Mouse (Mus musculus): ENCODE results near the gene Fbxo41. TPM values are rescaled to one million over a fixed set of nuclear protein-coding genes. Genes with fewer than 3 reads are reported as not detected.

The Fbxo41 gene
- polyA plus RNA-seq, 1 experiment from 2014 or later = 10.1 TPM

DNA sequence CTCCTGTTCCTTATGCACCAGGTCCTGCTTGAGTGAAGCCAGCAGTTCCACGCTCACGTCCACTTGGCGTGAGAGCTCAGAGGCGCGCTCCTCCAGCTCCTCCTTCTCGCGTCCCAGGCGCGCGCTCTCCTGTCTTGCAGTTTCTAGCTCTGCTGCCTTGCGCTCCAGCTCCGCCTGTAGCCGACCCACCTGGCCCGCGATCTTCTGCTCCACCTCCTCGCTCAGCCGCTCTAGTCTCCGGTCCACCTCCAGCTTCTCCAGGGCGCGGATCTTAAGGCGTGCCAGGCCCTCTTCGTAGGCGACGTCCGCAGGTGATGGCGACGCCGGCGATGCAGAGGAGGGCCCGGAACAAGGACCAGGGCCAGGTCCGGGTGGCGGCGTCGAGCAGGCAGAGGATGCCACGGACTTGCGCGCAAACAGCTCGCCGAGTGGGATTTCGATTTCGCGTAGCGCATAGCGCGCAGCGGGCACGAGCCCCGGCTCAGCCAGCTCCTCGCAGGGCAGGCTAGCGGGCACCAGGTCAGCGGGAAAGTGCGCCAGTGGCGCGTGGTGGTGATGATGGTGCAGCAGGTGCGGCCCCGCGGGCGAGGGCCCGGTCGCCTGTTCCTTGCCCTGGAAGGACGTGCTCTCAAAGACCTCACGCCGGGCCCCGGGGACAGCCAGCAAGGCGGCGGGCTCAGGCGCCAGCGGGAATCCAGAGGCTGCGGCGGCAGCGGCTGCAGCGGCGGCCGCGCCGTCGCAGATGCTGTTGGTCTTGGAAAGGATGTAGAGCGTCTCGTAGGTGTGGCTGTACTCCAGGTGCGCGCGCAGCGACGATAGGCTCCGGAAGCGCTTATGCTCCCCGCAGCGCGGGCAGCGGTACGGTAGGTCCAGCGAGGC, 18.7 kb downstream of the Fbxo41 start:
- Histone ChIP-seq H3K27me3 (ENCODE audit: control insufficient read depth, insufficient read depth, low read length) (peaks cover 35% of the 10 kb centered on the region), H3K9ac (replicated peaks; ENCODE audit: low read length) (peak overlapping the region; percentile 23; the same call in 1 of the 2 replicates), H3K36me3 (ENCODE audit: control insufficient read depth, insufficient read depth, low read length) (peaks cover 12% of the 10 kb centered on the region), H3K4me3 (replicated peaks; ENCODE audit: low read depth, low read length) (peak overlapping the region; percentile 33), H3K27ac (replicated peaks; ENCODE audit: low read depth, low read length) (no peak overlapping the region), H3K4me2 (ENCODE audit: low read length) (peak overlapping the region; percentile 55), H3K9me3 (ENCODE audit: control insufficient read depth, low read length) (no peaks in the 10 kb centered on the region), H3K4me1 (ENCODE audit: control insufficient read depth, insufficient read depth, low read length) (no peaks in the 10 kb centered on the region)
- ATAC-seq (ENCODE audit: low FRiP score, low TSS enrichment) (no peak), DNase-seq (peak; percentile 69)
- 4% methylated on average over 92 of the region's 92 CpGs for WGBS

DNA sequence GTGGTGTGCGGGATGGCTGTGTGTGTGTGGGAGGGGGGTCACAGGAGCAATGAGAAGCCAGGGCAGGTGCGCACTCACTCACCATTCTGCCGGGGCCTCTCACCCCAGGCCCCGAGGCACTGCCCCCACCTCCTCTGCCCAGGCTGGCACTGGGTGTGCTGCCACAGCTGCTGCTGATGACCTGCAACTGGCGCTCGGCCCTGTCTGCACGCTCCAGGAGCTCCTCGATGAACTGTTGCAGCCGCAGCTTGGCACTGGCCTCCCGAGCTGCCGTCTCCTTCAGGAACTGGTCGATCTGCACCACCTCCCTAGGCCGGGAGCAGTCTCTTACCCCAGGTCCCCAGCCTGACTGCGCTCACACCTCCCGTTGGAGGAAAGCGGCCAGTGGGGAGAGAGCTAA, 22.1 kb downstream of the Fbxo41 start:
- Histone ChIP-seq H3K36me3 (ENCODE audit: control insufficient read depth, insufficient read depth, low read length) (peaks cover 19% of the 10 kb centered on the region), H3K4me1 (ENCODE audit: control insufficient read depth, insufficient read depth, low read length) (no peaks in the 10 kb centered on the region), H3K4me2 (ENCODE audit: low read length) (no peak overlapping the region), H3K27me3 (ENCODE audit: control insufficient read depth, insufficient read depth, low read length) (peaks cover 24% of the 10 kb centered on the region), H3K9me3 (ENCODE audit: control insufficient read depth, low read length) (no peaks in the 10 kb centered on the region), H3K27ac (replicated peaks; ENCODE audit: low read depth, low read length) (no peak overlapping the region), H3K4me3 (replicated peaks; ENCODE audit: low read depth, low read length) (no peak overlapping the region), H3K9ac (replicated peaks; ENCODE audit: low read length) (no peak overlapping the region)
- 74% methylated on average over 16 of the region's 16 CpGs for WGBS
- ATAC-seq (ENCODE audit: low FRiP score, low TSS enrichment) (no peak; the same call in 1 of the 2 replicates), DNase-seq (no peak)

DNA sequence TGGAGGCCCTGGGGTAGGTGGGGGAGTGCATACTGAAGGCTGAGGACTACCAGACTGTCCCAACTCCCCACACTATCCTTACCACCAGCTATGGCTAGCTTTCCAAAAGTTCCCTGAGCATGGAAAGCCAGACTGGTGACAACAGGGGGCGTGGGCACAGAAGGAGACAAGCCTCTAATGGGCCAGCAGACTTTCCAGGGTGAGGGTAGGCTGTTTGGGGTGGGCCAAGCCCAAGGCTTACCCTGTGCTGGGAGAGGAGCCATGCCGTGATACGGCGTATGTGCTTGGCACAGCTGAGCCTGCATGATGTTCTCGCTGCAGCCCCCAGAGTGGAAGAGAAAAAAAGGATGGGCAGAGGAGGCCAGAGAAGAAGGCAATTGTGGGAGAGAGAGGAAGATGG, 22.8 kb downstream of the Fbxo41 start:
- no peaks in the 10 kb centered on the region for H3K9me3 ChIP-seq (ENCODE audit: control insufficient read depth, low read length)
- WGBS = 89% methylated on average over 5 of the region's 5 CpGs
- no peak overlapping the region; the same call in 1 of the 2 replicates for H3K9ac ChIP-seq (replicated peaks; ENCODE audit: low read length)
- ATAC-seq (ENCODE audit: low FRiP score, low TSS enrichment) = no peak; the same call in 1 of the 2 replicates
- H3K4me2 ChIP-seq (ENCODE audit: low read length) = no peak overlapping the region
- H3K27ac ChIP-seq (replicated peaks; ENCODE audit: low read depth, low read length) = no peak overlapping the region
- H3K27me3 ChIP-seq (ENCODE audit: control insufficient read depth, insufficient read depth, low read length) = peaks cover 17% of the 10 kb centered on the region
- H3K4me1 ChIP-seq (ENCODE audit: control insufficient read depth, insufficient read depth, low read length) = no peaks in the 10 kb centered on the region
- no peak for DNase-seq
- no peak overlapping the region for H3K4me3 ChIP-seq (replicated peaks; ENCODE audit: low read depth, low read length)
- H3K36me3 ChIP-seq (ENCODE audit: control insufficient read depth, insufficient read depth, low read length) = peaks cover 24% of the 10 kb centered on the region

DNA sequence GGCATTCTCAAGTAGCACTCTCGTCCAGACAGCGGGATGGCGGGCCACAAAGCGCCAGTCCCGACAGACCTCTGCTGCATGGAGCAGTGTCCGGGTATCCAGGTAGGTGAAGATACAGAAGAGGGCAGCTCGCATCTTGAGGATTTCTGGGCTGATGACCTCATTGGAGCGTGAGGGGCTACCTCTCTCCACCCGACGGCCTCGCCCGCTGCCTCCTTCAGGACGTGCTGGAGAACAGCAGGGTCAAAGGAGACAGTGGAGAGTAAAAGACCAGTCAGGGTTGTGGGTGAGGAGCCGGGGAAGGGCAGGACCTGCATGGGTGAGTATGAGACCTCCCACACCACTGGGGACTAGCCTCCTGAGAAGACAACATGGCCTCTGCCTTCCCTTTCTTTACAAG, 24.4 kb downstream of the Fbxo41 start:
- Histone ChIP-seq H3K4me1 (ENCODE audit: control insufficient read depth, insufficient read depth, low read length) (no peaks in the 10 kb centered on the region), H3K4me2 (ENCODE audit: low read length) (no peak overlapping the region), H3K27me3 (ENCODE audit: control insufficient read depth, insufficient read depth, low read length) (peaks cover 3% of the 10 kb centered on the region; the same call in 1 of the 2 replicates), H3K27ac (replicated peaks; ENCODE audit: low read depth, low read length) (no peak overlapping the region), H3K36me3 (ENCODE audit: control insufficient read depth, insufficient read depth, low read length) (peaks cover 33% of the 10 kb centered on the region), H3K4me3 (replicated peaks; ENCODE audit: low read depth, low read length) (no peak overlapping the region), H3K9me3 (ENCODE audit: control insufficient read depth, low read length) (no peaks in the 10 kb centered on the region), H3K9ac (replicated peaks; ENCODE audit: low read length) (no peak overlapping the region)
- ATAC-seq (ENCODE audit: low FRiP score, low TSS enrichment) (no peak), DNase-seq (no peak)
- 57% methylated on average over 14 of the region's 14 CpGs for WGBS

DNA sequence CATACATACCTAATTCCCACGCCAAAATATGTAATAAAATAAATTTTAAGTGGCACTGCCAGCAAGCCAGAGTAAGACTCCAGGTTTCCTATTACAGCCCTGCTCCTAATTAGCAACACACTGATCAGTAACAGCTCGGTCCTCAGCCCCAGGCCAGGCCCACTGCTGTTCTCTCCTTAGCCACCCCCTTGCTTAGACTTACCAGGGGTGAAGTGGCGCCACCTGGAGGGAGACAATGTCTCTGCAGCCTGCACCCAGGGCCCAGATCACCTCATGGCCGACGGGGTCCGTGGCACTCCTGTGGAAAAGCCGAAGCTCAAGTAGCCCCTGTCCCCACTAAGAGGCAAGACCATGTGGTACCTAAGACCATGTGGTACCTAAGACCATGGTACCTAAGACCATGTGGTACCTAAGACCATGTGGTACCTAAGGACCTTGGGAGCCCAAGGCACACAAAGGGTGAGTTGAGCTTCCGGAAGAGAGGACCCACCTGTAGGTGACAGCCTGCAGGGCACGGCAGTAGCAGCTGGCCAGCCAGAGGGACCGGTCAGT, 25.4 kb downstream of the Fbxo41 start:
- no peak overlapping the region for H3K9ac ChIP-seq (replicated peaks; ENCODE audit: low read length)
- no peaks in the 10 kb centered on the region for H3K4me1 ChIP-seq (ENCODE audit: control insufficient read depth, insufficient read depth, low read length)
- 47% methylated on average over 10 of the region's 10 CpGs for WGBS
- H3K27ac ChIP-seq (replicated peaks; ENCODE audit: low read depth, low read length) = no peak overlapping the region
- DNase-seq (peak; percentile 39), ATAC-seq (ENCODE audit: low FRiP score, low TSS enrichment) (peak; percentile 63; the same call in 1 of the 2 replicates)
- 0 out of 2 replicates have a peak, but pooled peaks cover 3% of the 10 kb centered on the region for H3K27me3 ChIP-seq (ENCODE audit: control insufficient read depth, insufficient read depth, low read length)
- H3K36me3 ChIP-seq (ENCODE audit: control insufficient read depth, insufficient read depth, low read length) = peaks cover 43% of the 10 kb centered on the region
- no peak overlapping the region for H3K4me2 ChIP-seq (ENCODE audit: low read length)
- H3K4me3 ChIP-seq (replicated peaks; ENCODE audit: low read depth, low read length) = no peak overlapping the region
- no peaks in the 10 kb centered on the region for H3K9me3 ChIP-seq (ENCODE audit: control insufficient read depth, low read length)

DNA sequence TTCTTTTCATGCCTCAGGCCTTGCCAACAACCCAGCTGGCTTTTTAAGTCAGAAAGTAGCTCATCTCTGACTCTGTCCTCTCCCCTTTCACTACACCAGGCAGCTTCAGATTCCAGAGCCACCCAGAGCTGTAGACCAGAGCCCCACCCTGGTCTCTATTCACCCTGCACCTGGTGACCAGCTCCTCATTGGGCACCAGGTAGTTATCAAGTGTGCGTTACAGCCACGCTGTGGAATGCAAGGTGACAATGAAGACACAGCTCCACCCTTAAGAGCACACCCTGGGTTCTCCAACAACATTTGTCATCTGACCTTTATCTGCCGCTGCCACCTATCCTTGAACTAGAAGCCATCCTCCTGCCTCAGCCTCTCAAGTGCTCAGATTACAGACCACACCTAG, 27.2 kb downstream of the Fbxo41 start:
- no peaks in the 10 kb centered on the region for H3K27me3 ChIP-seq (ENCODE audit: control insufficient read depth, insufficient read depth, low read length)
- H3K9ac ChIP-seq (replicated peaks; ENCODE audit: low read length) = no peak overlapping the region
- WGBS = 92% methylated on average over 3 of the region's 3 CpGs

DNA sequence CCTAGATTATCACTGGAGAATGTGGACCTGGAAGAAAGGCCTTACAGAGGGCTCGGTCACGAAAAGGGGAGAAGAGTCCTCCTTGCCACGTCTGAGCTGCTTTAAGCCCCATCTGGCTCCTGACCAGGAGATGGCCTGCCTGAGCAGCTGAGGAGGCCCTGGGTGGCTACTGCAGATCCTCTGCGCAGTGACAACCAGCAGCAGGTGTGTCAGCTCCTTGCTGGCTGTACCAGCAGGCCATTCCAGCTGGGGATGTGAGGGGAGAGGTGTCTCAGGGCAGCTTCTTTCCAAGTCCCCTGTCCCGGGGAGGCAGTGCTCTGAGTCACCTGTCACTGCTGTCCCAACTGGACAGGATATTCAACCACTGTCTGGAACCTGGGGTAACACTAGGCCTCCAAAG, 30.3 kb downstream of the Fbxo41 start:
- Histone ChIP-seq H3K36me3 (ENCODE audit: control insufficient read depth, insufficient read depth, low read length) (peaks cover 55% of the 10 kb centered on the region), H3K4me3 (replicated peaks; ENCODE audit: low read depth, low read length) (no peak overlapping the region), H3K4me2 (ENCODE audit: low read length) (no peak overlapping the region), H3K9ac (replicated peaks; ENCODE audit: low read length) (no peak overlapping the region), H3K27me3 (ENCODE audit: control insufficient read depth, insufficient read depth, low read length) (no peaks in the 10 kb centered on the region), H3K27ac (replicated peaks; ENCODE audit: low read depth, low read length) (no peak overlapping the region), H3K4me1 (ENCODE audit: control insufficient read depth, insufficient read depth, low read length) (no peaks in the 10 kb centered on the region), H3K9me3 (ENCODE audit: control insufficient read depth, low read length) (no peaks in the 10 kb centered on the region)
- DNase-seq (no peak), ATAC-seq (ENCODE audit: low FRiP score, low TSS enrichment) (no peak)
- WGBS = 49% methylated on average over 5 of the region's 5 CpGs

More for the DNA sequence above, 27.2 kb downstream of the Fbxo41 start:
- no peak for DNase-seq
- ATAC-seq (ENCODE audit: low FRiP score, low TSS enrichment) = no peak
- no peaks in the 10 kb centered on the region for H3K9me3 ChIP-seq (ENCODE audit: control insufficient read depth, low read length)
- no peak overlapping the region for H3K4me3 ChIP-seq (replicated peaks; ENCODE audit: low read depth, low read length)
- H3K4me2 ChIP-seq (ENCODE audit: low read length) = no peak overlapping the region
- H3K36me3 ChIP-seq (ENCODE audit: control insufficient read depth, insufficient read depth, low read length) = peaks cover 41% of the 10 kb centered on the region
- H3K27ac ChIP-seq (replicated peaks; ENCODE audit: low read depth, low read length) = no peak overlapping the region
- H3K4me1 ChIP-seq (ENCODE audit: control insufficient read depth, insufficient read depth, low read length) = no peaks in the 10 kb centered on the region

DNA sequence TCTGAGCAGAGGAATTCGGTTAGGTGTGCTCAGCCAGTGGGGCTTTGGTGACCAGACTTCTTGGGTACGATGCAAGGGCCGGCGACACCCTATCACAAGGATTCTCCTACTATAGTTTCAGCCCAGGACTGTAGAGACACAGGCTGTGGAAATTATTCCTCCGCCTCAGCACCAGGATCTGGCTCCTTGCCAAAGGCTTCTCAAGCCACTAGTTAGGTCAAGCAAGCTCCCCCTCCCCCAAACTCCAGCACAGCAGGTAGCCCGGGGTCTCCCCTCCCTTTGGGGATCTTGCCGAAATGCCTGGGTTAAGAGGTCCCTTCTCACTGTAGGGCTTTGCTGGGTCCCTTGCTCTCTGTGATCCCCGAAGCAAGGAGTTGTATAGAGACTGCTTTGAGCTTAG, 30.8 kb downstream of the Fbxo41 start:
- WGBS = 54% methylated on average over 8 of the region's 8 CpGs
- ATAC-seq (ENCODE audit: low FRiP score, low TSS enrichment) = no peak
- no peak overlapping the region for H3K27ac ChIP-seq (replicated peaks; ENCODE audit: low read depth, low read length)

More for the DNA sequence above, 30.8 kb downstream of the Fbxo41 start:
- no peaks in the 10 kb centered on the region for H3K9me3 ChIP-seq (ENCODE audit: control insufficient read depth, low read length)
- no peak overlapping the region for H3K4me2 ChIP-seq (ENCODE audit: low read length)
- H3K36me3 ChIP-seq (ENCODE audit: control insufficient read depth, insufficient read depth, low read length) = peaks cover 60% of the 10 kb centered on the region
- no peaks in the 10 kb centered on the region for H3K4me1 ChIP-seq (ENCODE audit: control insufficient read depth, insufficient read depth, low read length)
- no peaks in the 10 kb centered on the region for H3K27me3 ChIP-seq (ENCODE audit: control insufficient read depth, insufficient read depth, low read length)
- H3K9ac ChIP-seq (replicated peaks; ENCODE audit: low read length) = no peak overlapping the region
- no peak overlapping the region for H3K4me3 ChIP-seq (replicated peaks; ENCODE audit: low read depth, low read length)
- peak; percentile 45 for DNase-seq
